Mouse (Mus musculus) limb, embryonic 15.5 days (tissue): ENCODE data around the gene Tbc1d2b. TPM values are rescaled to one million over a fixed set of nuclear protein-coding genes. Genes with fewer than 3 reads are reported as not detected.

Experiments
- ATAC-seq: fragments of 200-750 bp; cut with Nextera tagmentation; 2 replicates; pipeline ENCODE4 v1.8.0; 2017; ENCODE audit warnings: low read depth, moderate TSS enrichment; ENCODE audit not compliant: insufficient number of reproducible peaks, low FRiP score, low TSS enrichment
- H3K27ac ChIP-seq: fragments of 300-500 bp; sonication (generic); 2 replicates; pipeline ENCODE4 v1.5.1; 2015; ENCODE audit warnings: moderate library complexity, mild to moderate bottlenecking, inconsistent platforms
- H3K27me3 ChIP-seq: fragments of 300-500 bp; sonication (generic); 2 replicates; pipeline ENCODE4 v1.6.1; 2015; ENCODE audit warnings: inconsistent platforms
- H3K36me3 ChIP-seq: fragments of 300-500 bp; sonication (generic); 2 replicates; pipeline ENCODE4 v1.6.1; 2015; ENCODE audit warnings: inconsistent platforms
- H3K4me1 ChIP-seq: fragments of 300-500 bp; sonication (generic); 2 replicates; pipeline ENCODE4 v1.6.1; 2015; ENCODE audit warnings: inconsistent platforms
- H3K4me2 ChIP-seq: fragments of 300-500 bp; sonication (generic); 2 replicates; pipeline ENCODE4 v1.6.1; 2015; ENCODE audit warnings: mild to moderate bottlenecking, inconsistent platforms
- H3K4me3 ChIP-seq: fragments of 300-500 bp; sonication (generic); 2 replicates; pipeline ENCODE4 v1.5.1; 2015; ENCODE audit warnings: mild to moderate bottlenecking, inconsistent platforms
- H3K9ac ChIP-seq: fragments of 300-500 bp; sonication (generic); 2 replicates; pipeline ENCODE4 v1.6.1; 2015; ENCODE audit warnings: inconsistent platforms
- H3K9me3 ChIP-seq: fragments of 300-500 bp; sonication (generic); 2 replicates; pipeline ENCODE4 v1.6.1; 2016; ENCODE audit warnings: inconsistent platforms
- WGBS: fragments of 180-500 bp; shearing (Covaris S2); methylation state at CpG from one replicate; pipeline ENCODE4 v1.1.7; 2015; 5-methylcytosine and 5-hydroxymethylcytosine counted together
- polyA plus RNA-seq: library from polyadenylated mRNA; unstranded; fragments of >200 nt; fragmentation: Nextera tagmentation; extraction: Ambion mirVana; gene quantifications from 2 replicates; pipeline ENCODE4 v1.2.1, GENCODE M21; 2015

The Tbc1d2b gene
- 14.6 and 16.3 TPM in 2 replicates for polyA plus RNA-seq

DNA sequence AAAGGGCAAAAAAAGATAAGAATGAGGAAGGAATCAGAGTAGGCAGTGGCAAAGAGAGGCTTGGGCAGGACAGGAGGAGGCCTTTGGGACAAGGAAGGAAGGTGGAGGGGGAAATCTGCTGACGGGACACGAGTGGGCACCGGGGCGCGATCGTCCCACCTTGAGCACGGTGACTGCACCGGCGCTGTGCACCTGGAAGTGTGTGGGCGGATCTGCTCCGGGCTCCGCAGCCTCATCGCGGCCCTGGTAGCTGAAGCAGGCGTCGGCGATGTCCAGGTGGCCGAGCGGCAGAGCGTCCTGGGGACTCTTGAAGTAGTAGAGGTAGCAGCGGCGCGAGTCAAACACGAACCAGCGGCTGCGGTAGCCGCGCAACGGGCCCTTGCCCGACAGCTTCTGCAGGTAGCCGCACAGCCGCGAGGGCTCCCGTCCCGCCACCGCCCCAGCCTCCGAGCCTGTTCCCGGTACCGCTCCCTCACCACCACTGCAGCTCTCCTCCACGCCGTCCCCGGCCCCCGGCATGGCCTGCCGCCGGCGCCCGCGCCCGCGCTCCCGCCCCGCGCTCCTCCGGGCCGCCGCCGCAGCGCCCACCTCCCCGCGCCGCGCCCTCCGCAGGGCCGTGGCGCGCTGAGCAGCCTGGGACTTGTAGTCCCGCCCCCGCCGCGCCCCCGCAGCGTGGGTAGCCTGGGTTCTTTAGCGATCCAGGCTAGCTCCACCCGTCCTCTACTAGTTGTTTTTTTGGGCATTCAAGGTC, at the start of gene Tbc1d2b:
TSS of gene Tbc1d2b (minus strand) at position 612 of the 751 bp plus-strand sequence.
- H3K9me3 ChIP-seq = no peaks in the 10 kb centered on the region
- peaks cover 28% of the 10 kb centered on the region for H3K4me1 ChIP-seq
- ATAC-seq = peak; percentile 82
- WGBS = under 1% methylated on average over 61 of the region's 74 CpGs
- H3K27ac ChIP-seq = peak within 1 kb of the TSS; percentile 81
- H3K4me3 ChIP-seq = peak within 1 kb of the TSS; percentile 91
- H3K36me3 ChIP-seq = no peaks in the 10 kb centered on the region
- peak within 1 kb of the TSS; percentile 78 for H3K9ac ChIP-seq
- peak within 1 kb of the TSS; percentile 82 for H3K4me2 ChIP-seq
- H3K27me3 ChIP-seq = no peaks in the 10 kb centered on the region

DNA sequence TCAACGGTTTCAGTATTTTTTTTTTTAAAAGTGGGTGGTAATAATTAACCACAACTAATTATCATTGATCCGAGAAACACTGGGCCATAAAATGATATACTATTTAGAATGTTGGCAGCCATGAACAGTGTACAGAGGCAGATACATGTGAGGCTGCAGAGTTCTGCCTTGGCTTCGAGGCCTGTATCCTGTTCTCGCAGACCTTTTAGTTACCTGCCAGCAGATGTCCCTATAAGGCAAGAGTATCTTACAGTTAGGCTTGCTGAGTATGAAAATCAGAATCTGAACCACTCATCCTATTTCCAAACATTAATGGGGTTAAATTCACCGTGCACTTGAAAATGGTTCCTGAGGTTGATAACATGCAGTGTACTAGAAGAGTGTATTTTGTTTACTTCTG, 45.7 kb upstream of the Tbc1d2b start:
- no peak overlapping the region for H3K4me3 ChIP-seq
- ATAC-seq = no peak
- H3K9me3 ChIP-seq = no peaks in the 10 kb centered on the region
- H3K9ac ChIP-seq = no peak overlapping the region
- H3K4me1 ChIP-seq = no peaks in the 10 kb centered on the region
- no peak overlapping the region for H3K27ac ChIP-seq
- H3K4me2 ChIP-seq = no peak overlapping the region
- WGBS = 67% methylated on average over 5 of the region's 5 CpGs
- no peaks in the 10 kb centered on the region for H3K27me3 ChIP-seq
- no peaks in the 10 kb centered on the region for H3K36me3 ChIP-seq

DNA sequence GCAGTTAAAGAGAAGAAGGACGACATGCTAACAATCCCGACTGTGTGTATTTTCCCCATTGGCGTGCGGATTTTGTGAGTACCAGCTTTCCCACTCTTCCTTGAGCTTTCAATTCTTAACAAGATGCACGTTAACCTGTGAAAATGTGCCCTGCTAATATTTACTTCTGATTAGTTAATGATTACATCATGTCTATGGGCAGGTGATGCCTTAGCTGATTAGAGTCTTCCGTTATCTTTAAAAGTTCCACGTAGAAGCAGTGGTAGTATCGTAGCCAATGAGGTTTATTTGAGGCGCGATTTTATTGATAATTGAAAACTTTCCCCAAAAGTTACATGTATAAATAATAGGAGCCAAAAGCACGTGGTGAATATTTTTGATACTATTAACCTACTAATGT, 45.1 kb upstream of the Tbc1d2b start:
- H3K4me1 ChIP-seq = no peaks in the 10 kb centered on the region
- no peaks in the 10 kb centered on the region for H3K36me3 ChIP-seq
- no peaks in the 10 kb centered on the region for H3K27me3 ChIP-seq
- no peak overlapping the region for H3K4me3 ChIP-seq
- H3K27ac ChIP-seq = no peak overlapping the region
- H3K4me2 ChIP-seq = no peak overlapping the region
- H3K9ac ChIP-seq = no peak overlapping the region
- no peaks in the 10 kb centered on the region for H3K9me3 ChIP-seq
- 78% methylated on average over 11 of the region's 11 CpGs for WGBS
- no peak for ATAC-seq

DNA sequence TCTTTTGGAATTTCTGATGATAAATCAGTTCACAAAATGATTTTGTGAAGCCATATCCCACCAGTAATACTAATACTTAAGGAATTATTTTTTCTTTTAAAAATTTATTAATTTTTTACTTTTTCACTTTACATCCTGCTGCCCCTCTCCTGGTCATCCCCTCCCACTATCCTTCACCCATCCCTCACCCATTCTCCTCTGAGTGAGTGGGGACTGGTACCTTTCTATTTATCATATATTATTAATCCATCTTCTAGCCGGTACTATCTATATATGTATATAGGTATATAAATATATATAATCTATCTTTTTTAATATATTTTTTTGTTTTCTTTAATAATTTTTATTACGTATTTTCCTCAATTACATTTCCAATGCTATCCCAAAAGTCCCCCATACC, 33.6 kb upstream of the Tbc1d2b start:
- 95% methylated on average over 2 of the region's 2 CpGs for WGBS
- no peaks in the 10 kb centered on the region for H3K27me3 ChIP-seq
- H3K9ac ChIP-seq = no peak overlapping the region
- no peak overlapping the region for H3K4me3 ChIP-seq
- H3K36me3 ChIP-seq = no peaks in the 10 kb centered on the region
- no peak overlapping the region for H3K4me2 ChIP-seq
- no peak for ATAC-seq
- H3K4me1 ChIP-seq = no peaks in the 10 kb centered on the region
- H3K27ac ChIP-seq = no peak overlapping the region
- no peaks in the 10 kb centered on the region for H3K9me3 ChIP-seq

DNA sequence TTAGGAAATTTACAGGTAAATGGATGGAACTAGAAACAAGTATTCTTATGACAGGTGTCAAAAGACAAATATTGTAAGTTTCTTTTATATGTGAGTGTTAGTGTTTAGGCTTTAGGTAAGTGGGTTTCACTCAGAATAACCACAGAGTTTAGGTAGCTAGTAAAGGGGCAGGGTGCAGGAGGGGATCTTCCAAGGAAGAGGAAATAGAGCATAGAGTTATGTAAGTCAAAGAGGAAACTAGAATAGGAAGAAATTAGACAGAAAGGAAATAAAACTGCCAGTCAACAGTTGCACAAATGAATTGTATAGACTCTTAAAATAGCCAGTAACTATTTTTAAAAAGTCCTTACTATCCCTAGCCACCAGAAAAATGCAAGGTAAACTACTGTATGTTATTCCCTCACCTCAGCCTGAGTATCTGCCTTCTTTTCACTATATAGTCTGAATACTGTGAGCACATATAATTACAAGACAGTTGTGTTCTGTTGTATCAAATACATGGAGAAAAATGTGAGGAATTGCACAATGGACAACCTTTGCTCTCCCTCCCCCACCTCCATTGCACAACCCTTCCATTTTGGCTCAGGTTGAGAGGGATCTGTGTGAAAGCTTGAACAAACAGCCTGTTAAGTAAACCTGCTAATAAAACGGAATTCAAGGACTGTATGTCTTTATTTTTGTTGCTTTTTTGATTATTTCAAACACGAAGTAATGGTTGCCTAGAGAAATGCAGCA, 32.7 kb upstream of the Tbc1d2b start:
- WGBS = 56% methylated on average over 2 of the region's 2 CpGs
- no peaks in the 10 kb centered on the region for H3K27me3 ChIP-seq
- H3K4me3 ChIP-seq = no peak overlapping the region
- no peaks in the 10 kb centered on the region for H3K9me3 ChIP-seq
- H3K4me2 ChIP-seq = no peak overlapping the region
- no peaks in the 10 kb centered on the region for H3K36me3 ChIP-seq
- no peak overlapping the region for H3K27ac ChIP-seq
- ATAC-seq = no peak
- H3K9ac ChIP-seq = no peak overlapping the region
- H3K4me1 ChIP-seq = no peaks in the 10 kb centered on the region

DNA sequence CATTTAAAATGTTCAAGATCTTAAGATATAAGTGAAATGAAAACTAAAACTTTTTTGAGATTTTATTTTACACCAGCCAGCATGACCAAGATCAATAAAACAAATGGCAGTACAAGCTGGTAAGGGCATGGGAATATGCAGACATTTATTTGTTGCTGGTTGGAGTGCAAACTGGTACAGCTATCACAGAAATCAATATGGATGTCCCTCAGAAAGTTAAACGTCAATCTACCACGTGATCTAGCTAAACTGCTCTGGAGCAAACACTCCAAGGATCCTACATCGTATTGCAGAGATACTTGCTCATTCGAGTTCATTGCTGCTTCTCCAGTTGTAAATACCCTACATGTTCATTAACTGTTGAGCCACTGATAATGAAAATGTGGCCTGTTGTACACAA, 32.1 kb upstream of the Tbc1d2b start:
- no peaks in the 10 kb centered on the region for H3K27me3 ChIP-seq

DNA sequence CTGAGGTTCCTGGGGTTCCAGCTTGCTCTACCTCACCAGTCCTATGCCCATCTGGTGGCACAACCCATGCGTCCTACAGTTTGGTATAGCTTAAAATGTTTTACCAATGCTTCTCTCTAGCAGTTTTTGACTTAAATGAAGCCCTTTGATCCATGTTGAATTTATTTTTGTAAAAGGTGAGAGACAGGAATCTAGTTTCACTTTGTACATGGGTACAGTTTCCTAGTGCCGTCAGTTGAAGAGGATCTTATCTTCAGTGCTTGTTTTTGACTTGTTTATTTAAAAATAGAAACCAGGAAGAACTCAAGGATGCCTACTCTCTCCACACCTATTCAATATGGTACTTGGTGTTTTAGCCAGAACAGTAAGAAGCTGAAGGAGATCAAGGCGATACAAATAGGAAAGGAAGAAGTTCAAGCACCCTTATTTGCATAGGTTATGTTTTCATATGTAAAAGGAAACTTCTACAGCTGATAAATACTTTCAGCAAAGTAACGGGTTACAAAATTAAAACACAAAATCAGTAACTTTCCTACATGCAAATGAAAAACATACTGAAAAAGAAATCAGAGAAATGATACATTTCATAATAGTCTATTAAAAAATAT, 30.6 kb upstream of the Tbc1d2b start:
- no peak overlapping the region for H3K9ac ChIP-seq
- WGBS = 76% methylated on average over 4 of the region's 4 CpGs
- ATAC-seq = no peak

More for the DNA sequence above, 32.1 kb upstream of the Tbc1d2b start:
- H3K27ac ChIP-seq = no peak overlapping the region
- H3K4me2 ChIP-seq = no peak overlapping the region
- H3K4me3 ChIP-seq = no peak overlapping the region
- 73% methylated on average over 4 of the region's 4 CpGs for WGBS
- no peaks in the 10 kb centered on the region for H3K36me3 ChIP-seq
- no peaks in the 10 kb centered on the region for H3K9me3 ChIP-seq
- H3K9ac ChIP-seq = no peak overlapping the region
- no peak for ATAC-seq
- H3K4me1 ChIP-seq = no peaks in the 10 kb centered on the region

DNA sequence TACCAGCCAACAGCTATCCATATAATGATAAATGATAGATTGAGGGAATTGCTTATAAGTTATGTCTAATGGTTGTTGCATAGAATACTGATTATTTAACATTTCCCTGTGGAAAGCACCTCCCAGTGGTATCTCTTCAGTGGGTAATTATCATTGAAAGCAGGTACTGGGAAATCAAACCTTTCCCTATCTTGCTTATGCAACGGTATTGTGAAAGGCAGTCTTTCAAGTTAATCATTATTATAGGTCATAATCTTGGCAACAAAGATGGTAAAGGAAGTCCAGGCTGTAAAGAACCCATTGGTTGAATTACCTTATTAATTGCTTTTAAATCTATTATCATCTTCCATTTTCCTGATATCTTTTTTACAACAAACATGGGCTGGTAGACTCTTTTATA, 27.0 kb upstream of the Tbc1d2b start:
- H3K4me2 ChIP-seq = no peak overlapping the region
- H3K4me3 ChIP-seq = no peak overlapping the region
- H3K9ac ChIP-seq = no peak overlapping the region
- no peaks in the 10 kb centered on the region for H3K27me3 ChIP-seq
- H3K4me1 ChIP-seq = no peaks in the 10 kb centered on the region
- no peaks in the 10 kb centered on the region for H3K36me3 ChIP-seq
- ATAC-seq = no peak
- 85% methylated on average over 1 of the region's 1 CpGs for WGBS
- no peak overlapping the region for H3K27ac ChIP-seq
- no peaks in the 10 kb centered on the region for H3K9me3 ChIP-seq

More for the DNA sequence above, 30.6 kb upstream of the Tbc1d2b start:
- H3K4me1 ChIP-seq = no peaks in the 10 kb centered on the region
- H3K36me3 ChIP-seq = no peaks in the 10 kb centered on the region
- no peak overlapping the region for H3K4me2 ChIP-seq
- no peak overlapping the region for H3K27ac ChIP-seq
- no peaks in the 10 kb centered on the region for H3K27me3 ChIP-seq
- no peak overlapping the region for H3K4me3 ChIP-seq
- no peaks in the 10 kb centered on the region for H3K9me3 ChIP-seq

DNA sequence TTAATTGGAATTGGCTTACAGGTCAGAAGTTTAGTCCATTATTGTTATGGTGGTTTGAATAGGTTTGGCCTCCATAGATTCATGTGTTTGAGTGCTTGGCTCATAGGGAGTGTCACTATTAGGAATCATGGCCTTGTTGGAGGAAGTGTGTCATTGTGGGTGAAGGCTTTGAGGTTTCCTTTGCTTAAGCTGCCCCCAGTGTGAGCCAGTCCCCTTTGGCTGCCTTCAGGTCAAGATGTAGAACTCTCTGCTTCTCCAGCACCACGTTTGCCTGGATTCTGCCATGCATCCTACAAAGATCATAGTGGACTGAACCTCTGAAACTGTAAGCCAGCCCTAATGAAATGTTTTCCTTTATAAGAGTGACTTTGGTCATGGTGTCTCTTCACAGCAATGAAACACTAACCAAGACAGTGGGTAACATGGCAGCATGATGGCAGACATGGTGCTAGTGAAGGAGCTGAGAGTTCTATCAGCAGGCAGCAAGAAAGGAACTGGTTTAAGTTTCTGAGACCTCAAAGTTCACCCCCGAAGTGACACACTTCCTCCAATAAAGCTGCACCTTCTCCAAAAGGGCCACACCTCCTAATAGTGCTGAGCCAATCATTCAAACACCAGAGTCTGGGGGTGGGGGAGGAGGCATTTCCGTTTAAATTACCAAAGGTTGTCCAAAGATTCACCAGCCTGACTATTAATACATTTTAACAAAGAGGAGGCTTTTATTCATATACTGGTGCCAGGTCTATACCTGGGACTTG, 23.2 kb upstream of the Tbc1d2b start:
- Histone ChIP-seq H3K27me3 (no peaks in the 10 kb centered on the region), H3K9me3 (no peaks in the 10 kb centered on the region), H3K4me2 (no peak overlapping the region), H3K36me3 (no peaks in the 10 kb centered on the region), H3K27ac (no peak overlapping the region), H3K9ac (no peak overlapping the region), H3K4me1 (no peaks in the 10 kb centered on the region), H3K4me3 (no peak overlapping the region)
- ATAC-seq = no peak
- WGBS = 49% methylated on average over 3 of the region's 3 CpGs

DNA sequence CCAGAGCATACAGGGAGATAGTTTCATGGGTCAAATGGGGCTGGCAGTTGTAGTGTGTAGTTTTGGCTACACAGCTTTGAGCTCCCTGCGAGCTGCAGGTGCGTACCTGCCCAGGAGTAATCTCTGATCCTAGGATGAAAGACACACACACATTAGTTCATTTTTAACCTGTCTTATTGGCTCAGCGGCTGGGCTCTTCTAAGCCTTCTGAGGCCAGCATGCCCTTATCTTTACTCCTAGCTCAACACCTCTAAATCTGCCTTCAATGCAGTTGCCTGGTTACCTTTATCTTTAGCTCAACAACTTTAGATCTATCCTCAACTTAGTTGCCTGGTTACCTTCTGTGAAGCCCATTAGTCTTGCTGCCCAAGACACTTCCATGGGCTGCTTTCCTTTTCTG, 7.8 kb upstream of the Tbc1d2b start:
- no peaks in the 10 kb centered on the region for H3K36me3 ChIP-seq
- no peak overlapping the region for H3K4me3 ChIP-seq
- WGBS = 87% methylated on average over 3 of the region's 3 CpGs
- ATAC-seq = no peak
- no peaks in the 10 kb centered on the region for H3K4me1 ChIP-seq
- no peaks in the 10 kb centered on the region for H3K9me3 ChIP-seq
- H3K9ac ChIP-seq = no peak overlapping the region
- H3K4me2 ChIP-seq = no peak overlapping the region
- H3K27ac ChIP-seq = no peak overlapping the region
- H3K27me3 ChIP-seq = no peaks in the 10 kb centered on the region

DNA sequence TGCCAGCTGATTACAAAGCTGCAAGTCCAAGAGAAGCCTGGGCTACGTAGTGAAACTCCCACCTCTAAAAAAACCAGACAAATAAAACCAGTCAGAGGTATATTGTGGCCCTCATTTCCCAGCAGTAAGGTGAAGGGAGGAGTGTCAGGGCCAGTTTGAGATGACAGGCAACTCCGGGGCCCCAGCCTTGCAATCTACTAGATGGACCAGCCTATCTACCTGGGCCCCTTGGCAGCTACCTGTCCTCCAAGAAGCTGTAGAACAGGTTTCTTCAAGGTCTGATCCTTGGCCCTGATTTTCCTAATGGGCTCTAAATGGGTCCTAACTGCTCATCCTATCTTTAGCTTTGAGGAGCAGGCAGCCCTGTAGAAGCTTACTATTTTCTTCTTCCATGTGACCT, 7.3 kb upstream of the Tbc1d2b start:
- Histone ChIP-seq H3K4me2 (no peak overlapping the region), H3K27ac (no peak overlapping the region), H3K27me3 (no peaks in the 10 kb centered on the region), H3K9me3 (no peaks in the 10 kb centered on the region), H3K36me3 (no peaks in the 10 kb centered on the region), H3K4me3 (no peak overlapping the region), H3K4me1 (no peaks in the 10 kb centered on the region), H3K9ac (no peak overlapping the region)
- ATAC-seq = no peak
- 72% methylated on average over 2 of the region's 2 CpGs for WGBS
